Mouse (Mus musculus) myocyte (in vitro differentiated cells): Measurements from ENCODE around the gene Paqr4. TPM values are rescaled to one million over a fixed set of nuclear protein-coding genes. Genes with fewer than 3 reads are reported as not detected.

Experiments used
- H3K27me3 ChIP-seq: one replicate; pipeline ENCODE4 v1.6.1; 2011; ENCODE audit not compliant: control insufficient read depth, insufficient read depth, insufficient read length
- H3K36me3 ChIP-seq: one replicate; pipeline ENCODE4 v1.6.1; 2011; ENCODE audit not compliant: control insufficient read depth, insufficient read depth
- H3K4me2 ChIP-seq: one replicate; pipeline ENCODE4 v1.6.1; 2011; ENCODE audit warnings: low read depth, control low read depth
- H3K4me3 ChIP-seq: one replicate; pipeline ENCODE4 v1.5.1; 2011; ENCODE audit warnings: mild to moderate bottlenecking, control low read depth, moderate library complexity
- H3K79me2 ChIP-seq: one replicate; pipeline ENCODE4 v1.6.1; 2011; ENCODE audit not compliant: control insufficient read depth, insufficient read depth
- H3ac ChIP-seq: one replicate; pipeline ENCODE4 v1.6.1; 2011; ENCODE audit not compliant: control insufficient read depth, insufficient read length
- CEBPB ChIP-seq: IDR thresholded peaks from 2 replicates; pipeline ENCODE4 v1.6.1; 2011; ENCODE audit warnings: mild to moderate bottlenecking, moderate library complexity; ENCODE audit not compliant: poor library complexity, insufficient read depth, severe bottlenecking
- E2F4 ChIP-seq: IDR thresholded peaks from one replicate; pipeline ENCODE4 v1.6.1; 2011; ENCODE audit warnings: mild to moderate bottlenecking, control low read depth, moderate library complexity; ENCODE audit not compliant: insufficient read depth
- MAX ChIP-seq: IDR thresholded peaks from one replicate; pipeline ENCODE4 v1.6.1; 2011; ENCODE audit warnings: low read depth, mild to moderate bottlenecking, control low read depth
- MYOD1 ChIP-seq, 3 experiments: IDR thresholded peaks; one replicate each; pipeline ENCODE4 v1.6.1; 2011; ENCODE audit warnings: control low read depth in 2 of 3, low read depth in 2 of 3, mild to moderate bottlenecking in 2 of 3, moderate library complexity in 1 of 3; ENCODE audit not compliant: insufficient read length in 2 of 3, control insufficient read depth in 1 of 3
- MYOG ChIP-seq, 3 experiments: IDR thresholded peaks; one replicate each; pipeline ENCODE4 v1.6.1; 2011; ENCODE audit warnings: control low read depth in 2 of 3, low read depth in 2 of 3, mild to moderate bottlenecking in 2 of 3; ENCODE audit not compliant: insufficient read length in 2 of 3, control insufficient read depth in 1 of 3, insufficient read depth in 1 of 3
- POLR2A ChIP-seq: IDR thresholded peaks from one replicate; pipeline ENCODE4 v1.6.1; 2011; ENCODE audit warnings: low read depth, mild to moderate bottlenecking, control low read depth, moderate library complexity; ENCODE audit not compliant: insufficient read length
- POLR2AphosphoS2 ChIP-seq: IDR thresholded peaks from one replicate; pipeline ENCODE4 v1.6.1; 2011; ENCODE audit warnings: low read depth, control low read depth; ENCODE audit not compliant: insufficient read length
- REST ChIP-seq: IDR thresholded peaks from one replicate; pipeline ENCODE4 v1.6.1; 2011; ENCODE audit warnings: mild to moderate bottlenecking, control low read depth, moderate library complexity; ENCODE audit not compliant: insufficient read depth, insufficient read length
- SRF ChIP-seq: IDR thresholded peaks from one replicate; pipeline ENCODE4 v1.6.1; 2011; ENCODE audit warnings: low read depth; ENCODE audit not compliant: control insufficient read depth, insufficient read length
- TCF12 ChIP-seq: IDR thresholded peaks from one replicate; pipeline ENCODE4 v1.6.1; 2011; ENCODE audit warnings: mild to moderate bottlenecking, control low read depth; ENCODE audit not compliant: poor library complexity, insufficient read depth, severe bottlenecking
- TCF3 ChIP-seq: IDR thresholded peaks from one replicate; pipeline ENCODE4 v1.6.1; 2011; ENCODE audit warnings: low read depth, control low read depth; ENCODE audit not compliant: insufficient read length
- USF1 ChIP-seq: IDR thresholded peaks from one replicate; pipeline ENCODE4 v1.6.1; 2011; ENCODE audit warnings: low read depth, mild to moderate bottlenecking, control low read depth, moderate library complexity
- polyA plus RNA-seq: library from polyadenylated mRNA; unstranded; fragments of >200 nt; fragmentation: generic; extraction: Trizol; gene quantifications from one replicate; pipeline ENCODE4 v1.2.1, GENCODE M21; 2012; ENCODE audit warnings: missing spikeins

Gene Paqr4
- polyA plus RNA-seq, 1 experiment = 15.4 TPM

DNA sequence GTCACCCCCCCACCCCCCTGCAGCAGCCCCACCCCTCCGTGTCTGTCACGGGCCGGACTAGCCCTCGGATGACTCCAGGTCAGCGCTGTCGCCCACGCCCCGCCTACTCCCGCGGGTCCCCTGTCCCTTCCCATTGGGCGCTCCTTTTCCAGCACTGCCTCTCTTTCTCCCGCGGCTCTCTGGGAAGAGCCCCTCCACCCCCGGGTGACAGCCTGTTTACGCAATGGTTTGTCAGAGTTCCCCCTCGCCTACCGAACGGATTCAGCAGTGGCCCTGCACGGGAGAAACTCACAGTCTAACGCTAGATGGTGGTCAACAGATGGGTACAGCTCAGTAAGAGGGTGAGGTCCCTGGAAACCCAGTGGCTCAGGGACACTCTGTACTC is 13.9 kb downstream of the Paqr4 start:
- peak overlapping the region; percentile 73 for H3K4me2 ChIP-seq
- peak overlapping the region; percentile 40 for H3K4me3 ChIP-seq
- H3K27me3 ChIP-seq = no peaks in the 10 kb centered on the region
- H3K36me3 ChIP-seq = no peaks in the 10 kb centered on the region
- TF ChIP-seq TCF3 (no peak), REST (no peak), MYOD1 (IDR thresholded peaks at IDR 0.05; ENCODE audit: control insufficient read depth in 1 of 3, insufficient read length in 2 of 3, low read depth in 2 of 3) (no peak), CEBPB (peak; percentile 44; the same call in 1 of the 2 replicates), POLR2AphosphoS2 (no peak)
- H3ac ChIP-seq = peak overlapping the region; percentile 65
- no peaks in the 10 kb centered on the region for H3K79me2 ChIP-seq

DNA sequence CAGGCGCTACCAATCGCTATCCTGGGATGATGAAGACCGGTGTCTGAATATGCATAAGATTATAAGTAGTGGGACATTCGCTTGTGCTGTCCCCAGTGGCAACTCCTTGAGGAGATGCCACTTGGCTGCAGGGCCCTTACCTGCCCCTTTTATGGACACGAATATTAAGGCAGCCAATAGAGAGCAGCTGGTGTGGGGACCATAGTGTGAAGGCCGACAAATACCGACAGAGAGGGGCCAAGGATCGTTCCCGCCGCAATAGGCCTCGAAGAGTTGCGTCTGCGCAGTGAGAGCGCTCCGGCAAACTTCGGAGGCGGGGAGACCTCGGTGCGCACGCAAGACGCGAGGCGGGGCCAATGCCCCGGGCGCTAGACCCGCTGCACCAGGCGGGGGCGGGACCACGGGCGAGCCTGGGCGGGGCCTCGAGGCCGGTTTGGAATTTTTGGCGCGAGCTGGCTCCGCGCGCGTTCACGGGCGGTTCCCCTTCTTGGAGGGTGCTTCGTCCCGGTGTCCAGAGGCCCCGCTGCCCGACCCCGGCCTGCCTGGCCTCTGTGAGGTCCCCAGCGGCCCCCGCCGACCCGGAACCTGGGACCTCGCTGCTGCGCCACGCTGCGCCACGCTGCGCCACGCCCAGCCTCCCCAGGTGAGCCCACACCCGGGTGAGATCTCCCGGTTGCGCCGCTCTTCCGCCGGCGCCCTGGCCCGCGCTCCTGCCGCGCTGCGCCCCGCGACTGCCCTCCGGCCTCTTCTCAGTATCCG is 14.5 kb downstream of the Paqr4 start, which contains the start of gene Pkmyt1:
Gene Pkmyt1 (plus strand): TSS at position 338 of the 759 bp plus-strand sequence.
- Histone ChIP-seq H3K4me3 (peak within 1 kb of the TSS; percentile 40), H3K27me3 (no peaks in the 10 kb centered on the region), H3K4me2 (peak within 1 kb of the TSS; percentile 90), H3ac (peak within 1 kb of the TSS; percentile 65), H3K36me3 (no peaks in the 10 kb centered on the region), H3K79me2 (no peaks in the 10 kb centered on the region)
- TF ChIP-seq MAX (no peak), SRF (peak; percentile 16), TCF12 (no peak), MYOD1 (IDR thresholded peaks at IDR 0.05; ENCODE audit: control insufficient read depth in 1 of 3, insufficient read length in 2 of 3, low read depth in 2 of 3) (no peak), USF1 (no peak), E2F4 (peak; percentile 53), POLR2A (peak; percentile 79), TCF3 (no peak), CEBPB (no peak), MYOG (IDR thresholded peaks at IDR 0.05; ENCODE audit: control insufficient read depth in 1 of 3, insufficient read depth in 1 of 3, insufficient read length in 2 of 3, low read depth in 2 of 3) (no peak), POLR2AphosphoS2 (peak; percentile 88), REST (no peak)

DNA sequence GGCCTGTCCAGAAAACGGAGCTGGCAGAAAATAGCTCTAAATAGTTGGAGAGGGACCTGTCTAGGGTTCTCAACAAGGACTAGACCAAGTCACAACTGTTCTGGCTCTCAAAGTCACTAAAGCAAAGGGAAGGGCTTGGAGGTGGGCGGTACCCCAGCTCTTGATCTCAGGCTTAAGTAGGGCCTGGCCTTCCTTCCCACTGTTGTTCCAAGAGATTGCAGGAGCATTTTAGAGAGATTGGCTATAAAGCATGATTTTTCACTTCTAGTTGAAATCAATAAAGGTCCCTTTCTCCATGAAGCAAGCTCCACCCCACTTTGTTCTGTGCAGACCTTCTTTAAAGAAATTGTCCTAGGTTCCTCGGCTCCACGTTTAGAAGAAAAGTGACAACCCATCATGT is 15.2 kb downstream of the Paqr4 start:
- Histone ChIP-seq H3ac (no peak overlapping the region), H3K27me3 (no peaks in the 10 kb centered on the region), H3K4me3 (peak overlapping the region; percentile 40), H3K36me3 (no peaks in the 10 kb centered on the region), H3K4me2 (peak overlapping the region; percentile 90), H3K79me2 (no peaks in the 10 kb centered on the region)
- TF ChIP-seq REST (no peak), POLR2AphosphoS2 (no peak)

DNA sequence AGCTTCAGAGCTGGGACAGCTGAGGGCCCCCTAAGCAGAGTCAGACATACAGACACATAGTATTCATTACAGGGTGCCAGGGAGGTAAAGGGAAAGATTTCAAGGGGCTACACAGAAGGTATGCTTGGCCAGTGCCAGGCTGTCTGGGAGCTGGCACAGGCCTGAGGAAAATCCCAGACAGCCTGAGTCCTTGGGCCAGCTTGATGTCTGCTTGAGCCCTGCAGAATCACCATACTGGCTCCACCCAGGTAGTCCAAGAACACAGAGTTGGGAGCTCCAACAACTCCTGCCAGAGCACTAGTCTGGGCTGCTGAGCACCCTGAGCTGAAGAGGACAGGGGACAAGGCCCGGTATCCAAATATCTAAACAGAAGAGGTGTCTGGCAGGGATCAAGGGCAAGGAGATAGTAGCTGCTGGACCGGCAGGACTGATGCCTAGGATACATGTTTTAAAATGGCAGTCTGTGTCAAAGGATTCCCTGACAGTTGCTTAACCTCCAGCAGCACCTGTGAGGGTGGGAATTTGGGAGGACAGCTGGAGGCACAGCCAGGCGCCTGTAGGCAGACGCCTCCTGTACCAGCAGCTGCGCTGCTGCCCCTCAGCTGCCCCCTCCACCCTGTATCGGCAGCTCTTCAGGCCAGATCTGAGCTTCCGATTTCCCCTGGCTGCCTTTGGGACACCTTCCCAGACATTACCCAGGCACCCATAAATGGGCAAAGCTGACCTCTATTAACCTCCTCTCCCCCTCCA is 18.1 kb downstream of the Paqr4 start, which contains the start of gene 1520401A03Rik:
Gene 1520401A03Rik (minus strand): TSS at position 408 of the 750 bp plus-strand sequence.
- H3K4me2 ChIP-seq = no peak within 1 kb of the TSS
- no peak within 1 kb of the TSS for H3ac ChIP-seq
- no peaks in the 10 kb centered on the region for H3K79me2 ChIP-seq
- TF ChIP-seq TCF12 (peak; percentile 97), TCF3 (peak; percentile 98), SRF (peak; percentile 54), E2F4 (no peak), MYOD1 (IDR thresholded peaks at IDR 0.05; ENCODE audit: control insufficient read depth in 1 of 3, insufficient read length in 2 of 3, low read depth in 2 of 3) (peak in 2 of 3 experiments; percentile 96 to 98), CEBPB (peak; percentile 15; the same call in 1 of the 2 replicates), MYOG (IDR thresholded peaks at IDR 0.05; ENCODE audit: control insufficient read depth in 1 of 3, insufficient read depth in 1 of 3, insufficient read length in 2 of 3, low read depth in 2 of 3) (peak; percentile 65 to 100 (median 98)), REST (no peak)
- no peaks in the 10 kb centered on the region for H3K36me3 ChIP-seq
- H3K27me3 ChIP-seq = no peaks in the 10 kb centered on the region
- no peak within 1 kb of the TSS for H3K4me3 ChIP-seq

DNA sequence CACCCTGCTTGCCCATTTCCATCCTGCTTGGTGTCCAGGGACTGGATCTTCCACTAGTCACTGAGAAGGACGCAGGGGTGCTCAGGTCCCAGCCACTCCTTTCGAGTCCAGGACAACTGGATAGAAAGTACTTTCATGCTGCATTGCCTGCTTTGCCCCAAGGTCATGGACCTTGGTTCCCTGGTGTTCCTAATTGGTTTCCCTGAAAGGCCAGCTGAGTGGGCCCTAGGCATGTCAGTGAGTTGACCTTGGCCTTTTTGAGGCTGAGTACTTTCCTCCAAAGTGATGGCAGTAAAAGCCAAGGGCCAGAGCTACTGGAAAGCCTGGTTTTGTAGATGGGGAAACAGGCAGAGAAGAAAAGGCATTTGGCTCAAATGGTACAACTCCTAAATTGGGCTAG is 18.8 kb downstream of the Paqr4 start:
- H3K36me3 ChIP-seq = no peaks in the 10 kb centered on the region
- H3K27me3 ChIP-seq = no peaks in the 10 kb centered on the region
- H3ac ChIP-seq = no peak overlapping the region
- H3K4me3 ChIP-seq = no peak overlapping the region
- TF ChIP-seq MAX = no peak
- TF ChIP-seq TCF12 = no peak
- no peaks in the 10 kb centered on the region for H3K79me2 ChIP-seq
- no peak overlapping the region for H3K4me2 ChIP-seq
